Mouse (Mus musculus): ENCODE measurements around the gene Bmp8a.
"Not testable (repeated sequence)": the region's sequence is repeated elsewhere in the genome, so short reads cannot be mapped to it uniquely, and the experiment has no call there.

Bmp8a gene

GRCm38 (mm10) chr4:123342642-123343470 lies at the start of gene Bmp8a:
Gene Bmp8a, minus strand, starts transcription at chr4:123343252.
- DNase-seq (ENCODE audit: low spot score in 2 of 2): peak; percentile 21 to 52

- DNase-seq (ENCODE audit: low spot score in 2 of 2): peak in 1 of 2 experiments; percentile 21
Measured at GRCm38 (mm10) chr4:123392187-123392586, 49.1 kb upstream of the Bmp8a start.

GRCm38 (mm10) chr4:123385028-123385427 lies 42.0 kb upstream of the Bmp8a start:
- no peak for DNase-seq (ENCODE audit: low spot score in 2 of 2)

GRCm38 (mm10) chr4:123383173-123383572 lies 40.1 kb upstream of the Bmp8a start:
- DNase-seq (ENCODE audit: low spot score in 2 of 2): no peak

GRCm38 (mm10) chr4:123382051-123382450 lies 39.0 kb upstream of the Bmp8a start:
- no peak for DNase-seq (ENCODE audit: low spot score in 2 of 2)

- DNase-seq (ENCODE audit: low spot score in 2 of 2): no peak
Measured at GRCm38 (mm10) chr4:123381598-123381997, 38.5 kb upstream of the Bmp8a start.

GRCm38 (mm10) chr4:123376031-123376430 lies 33.0 kb upstream of the Bmp8a start:
- no peak for DNase-seq (ENCODE audit: low spot score in 2 of 2)

GRCm38 (mm10) chr4:123374316-123375008 lies 31.4 kb upstream of the Bmp8a start:
- no peak for DNase-seq (ENCODE audit: low spot score in 2 of 2)

- no peak for DNase-seq (ENCODE audit: low spot score in 2 of 2)
Measured at GRCm38 (mm10) chr4:123363555-123363954, 20.5 kb upstream of the Bmp8a start.

GRCm38 (mm10) chr4:123360771-123361170 lies 17.7 kb upstream of the Bmp8a start:
- DNase-seq (ENCODE audit: low spot score in 2 of 2): no peak

GRCm38 (mm10) chr4:123358613-123359012 lies 15.6 kb upstream of the Bmp8a start:
- DNase-seq (ENCODE audit: low spot score in 2 of 2): no peak

- DNase-seq (ENCODE audit: low spot score in 2 of 2): no peak
Measured at GRCm38 (mm10) chr4:123355941-123356340, 12.9 kb upstream of the Bmp8a start.

- DNase-seq (ENCODE audit: low spot score in 2 of 2): peak in 1 of 2 experiments; percentile 9
Measured at GRCm38 (mm10) chr4:123353271-123353877, 10.3 kb upstream of the Bmp8a start.

GRCm38 (mm10) chr4:123343471-123343789 lies 378 bp upstream of the Bmp8a start:
- no peak for DNase-seq (ENCODE audit: low spot score in 2 of 2)

- DNase-seq (ENCODE audit: low spot score in 2 of 2): no peak
Measured at GRCm38 (mm10) chr4:123342091-123342641, 886 bp downstream of the Bmp8a start.

- no peak for DNase-seq (ENCODE audit: low spot score in 2 of 2)
Measured at GRCm38 (mm10) chr4:123340232-123340631, 2.8 kb downstream of the Bmp8a start.

GRCm38 (mm10) chr4:123337693-123338092 lies 5.4 kb downstream of the Bmp8a start:
- no peak for DNase-seq (ENCODE audit: low spot score in 2 of 2)

GRCm38 (mm10) chr4:123335796-123336585 lies 7.1 kb downstream of the Bmp8a start:
- DNase-seq (ENCODE audit: low spot score in 2 of 2): no peak

- DNase-seq (ENCODE audit: low spot score in 2 of 2): not testable (repeated sequence)
Measured at GRCm38 (mm10) chr4:123335244-123335643, 7.8 kb downstream of the Bmp8a start.

- DNase-seq (ENCODE audit: low spot score in 2 of 2): no peak
Measured at GRCm38 (mm10) chr4:123334177-123334576, 8.9 kb downstream of the Bmp8a start.

- DNase-seq (ENCODE audit: low spot score in 2 of 2): no peak
Measured at GRCm38 (mm10) chr4:123333151-123333550, 9.9 kb downstream of the Bmp8a start.

GRCm38 (mm10) chr4:123331961-123332360 lies 11.1 kb downstream of the Bmp8a start:
- not testable (repeated sequence) for DNase-seq (ENCODE audit: low spot score in 2 of 2)
